Mouse (Mus musculus) right cerebral cortex, adult 18-20 months (tissue): ENCODE data around the gene Nipal1.
A peak's percentile ranks its signal among the peaks of the same experiment; 100 is the strongest.

ENCODE experiments used
- DNase-seq: peaks from one replicate; pipeline ENCODE4 v3.0.0; 2022; ENCODE audit warnings: mixed read lengths

Gene Nipal1

DNA sequence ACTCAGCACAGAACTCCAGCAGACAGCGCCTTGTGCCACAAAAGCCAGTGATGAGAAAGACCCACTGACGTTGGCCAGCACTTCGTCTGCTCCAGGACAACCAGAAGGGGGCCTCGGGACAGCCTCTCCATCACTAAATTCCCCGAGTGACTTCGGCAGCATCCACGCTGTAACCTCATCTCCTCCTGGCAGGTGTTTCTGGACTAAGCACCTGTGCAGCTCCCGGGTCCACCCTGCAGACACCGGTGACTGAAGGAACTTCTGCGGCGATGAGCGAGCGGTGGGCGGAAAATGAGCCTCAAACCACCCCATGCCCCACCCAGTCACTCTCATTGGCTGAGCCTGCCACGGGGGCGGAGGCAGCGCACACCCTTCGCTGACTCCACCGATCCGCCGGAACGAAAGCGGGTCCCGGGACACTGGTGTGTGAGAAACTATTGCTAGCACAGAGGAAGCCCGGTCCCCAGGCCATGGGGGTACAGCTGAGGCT, at the start of gene Nipal1:
Gene Nipal1, plus strand, starts transcription at position 378 of the 490 bp plus-strand sequence.
- peak; percentile 24 for DNase-seq

DNA sequence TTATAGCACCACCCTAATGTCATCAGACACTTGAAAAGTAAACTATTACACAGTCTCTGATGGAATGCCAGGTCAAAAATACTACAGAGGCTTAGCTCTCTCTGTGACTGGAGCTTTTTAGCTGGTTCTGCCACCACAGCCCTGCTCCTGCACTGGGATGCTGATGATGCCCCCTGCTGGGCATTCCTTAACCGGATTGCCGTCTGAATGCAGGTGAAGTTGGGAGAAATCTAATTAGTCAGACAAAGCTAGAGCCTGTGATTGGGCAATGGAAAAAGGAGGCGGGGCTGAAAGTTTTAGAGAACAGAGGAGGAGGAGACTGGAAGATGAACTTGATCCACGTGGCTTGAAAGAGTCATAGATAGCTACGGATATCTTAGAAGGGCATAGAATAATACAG, 46.6 kb upstream of the Nipal1 start:
- DNase-seq, result peak; percentile 15

DNA sequence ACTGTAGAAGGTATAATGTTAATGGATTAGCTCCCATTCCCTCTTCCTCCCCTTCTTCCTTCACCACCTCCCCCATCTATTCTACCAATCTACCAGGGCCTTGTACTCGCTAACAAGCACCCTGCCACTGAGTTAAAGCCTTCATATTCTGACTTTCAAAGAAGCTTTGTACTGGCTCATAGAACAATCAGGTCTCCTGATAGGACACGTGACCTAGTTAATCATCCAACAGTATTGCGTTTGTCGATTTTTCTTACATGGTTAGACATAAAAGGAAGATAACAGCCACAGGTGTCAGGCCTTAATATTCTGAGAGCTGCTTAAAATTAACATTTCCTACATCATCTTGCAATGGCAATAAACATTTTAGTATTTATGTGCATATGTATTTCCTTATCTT, 44.5 kb upstream of the Nipal1 start:
- no peak for DNase-seq

DNA sequence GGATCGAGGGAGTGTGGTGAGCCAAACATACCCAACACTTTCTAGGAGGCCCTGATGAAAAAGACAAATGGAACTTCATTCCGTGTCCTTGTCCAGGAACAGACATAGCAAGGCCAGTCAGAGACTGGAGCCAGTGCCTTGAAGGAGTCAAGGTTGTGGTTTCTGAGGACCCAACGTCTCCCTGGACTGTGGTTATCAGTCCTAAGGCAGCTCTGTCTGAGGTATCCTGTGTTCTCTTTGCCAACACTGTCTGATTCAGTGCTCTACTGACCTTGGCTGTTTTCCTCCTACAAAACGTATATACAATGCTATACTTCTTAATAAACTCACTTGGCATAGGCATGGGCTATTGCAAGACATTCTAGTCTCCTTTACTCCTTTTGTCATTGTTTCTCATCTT, 30.2 kb upstream of the Nipal1 start:
- no peak for DNase-seq

DNA sequence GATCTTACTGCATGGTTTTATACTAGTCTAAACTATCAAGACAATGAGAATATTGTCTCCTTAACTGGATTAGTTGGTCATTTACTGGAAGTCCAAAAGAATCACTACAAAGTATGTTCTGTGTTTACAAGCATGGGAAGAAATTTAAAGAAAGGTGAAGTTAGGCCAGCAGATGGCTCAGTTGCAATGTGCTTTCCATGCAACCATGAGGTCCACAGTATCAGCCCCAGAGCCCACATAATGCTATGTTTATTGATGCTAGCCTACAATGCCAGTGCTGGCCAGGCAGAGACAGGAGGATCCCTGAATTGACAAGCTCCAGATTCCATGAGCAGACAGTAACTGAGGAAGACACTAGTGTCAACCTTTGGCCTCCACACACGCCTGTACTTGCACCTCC, 26.6 kb upstream of the Nipal1 start:
- DNase-seq, result no peak

DNA sequence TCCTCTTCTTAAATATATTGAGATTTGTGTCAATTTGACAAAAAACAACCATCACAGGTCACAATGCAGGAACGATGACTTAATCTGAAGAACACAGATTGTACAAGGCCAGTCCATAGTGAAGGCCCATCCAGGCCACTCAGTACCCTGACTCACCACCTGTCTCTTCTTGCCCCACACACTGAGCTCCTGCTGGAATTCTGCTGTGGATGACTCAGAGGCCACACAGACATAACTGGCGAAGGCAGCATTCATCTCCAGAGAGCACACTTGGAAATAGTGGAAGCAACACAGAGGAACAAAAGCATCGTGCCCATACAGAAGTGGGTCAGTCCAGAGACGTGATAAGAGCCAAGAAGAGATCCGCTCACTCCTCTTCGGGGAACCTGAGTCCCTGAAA, 17.6 kb upstream of the Nipal1 start:
- DNase-seq, result peak; percentile 0

DNA sequence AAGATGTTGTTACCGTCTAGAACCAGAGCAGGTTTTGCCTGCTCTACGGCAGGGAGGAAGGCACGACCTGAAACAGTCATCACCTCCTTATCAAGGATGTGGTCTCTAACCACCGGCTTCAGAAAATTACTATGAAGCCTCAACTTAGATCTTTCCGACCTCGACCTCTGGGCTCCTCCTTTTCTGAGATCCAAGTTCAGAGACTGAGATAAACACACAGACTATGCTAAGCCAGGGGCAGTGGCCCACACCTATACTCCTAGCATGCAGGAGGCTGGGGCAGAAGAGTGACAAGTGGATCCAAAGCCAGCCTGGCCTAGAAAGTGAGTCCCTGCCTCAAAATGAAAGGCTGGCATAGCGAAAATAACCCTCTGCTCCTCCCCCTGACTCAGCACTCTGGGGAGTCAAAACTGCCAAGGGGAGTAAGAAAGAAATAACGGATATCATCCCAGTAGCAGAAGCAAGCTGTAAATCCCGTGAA, 12.8 kb upstream of the Nipal1 start:
- DNase-seq, result no peak

DNA sequence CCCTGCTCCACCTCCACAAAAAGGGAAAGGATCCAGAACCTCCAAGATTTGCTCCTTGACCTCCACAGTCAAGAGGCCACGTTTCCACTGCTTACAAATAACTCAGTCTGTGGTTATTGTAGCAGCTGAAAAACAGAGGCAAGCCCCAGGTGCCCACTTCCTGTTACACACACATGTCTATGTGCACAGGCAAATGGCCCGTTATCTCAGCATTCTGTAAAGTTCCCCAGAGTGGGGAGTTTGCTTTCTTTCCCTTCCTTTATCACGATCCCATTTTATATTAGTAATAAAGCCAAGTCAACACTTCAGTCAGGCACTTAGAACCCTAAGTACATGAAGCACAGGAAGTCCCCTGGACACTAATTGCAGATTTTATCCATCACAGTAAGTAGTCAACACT, 11.5 kb upstream of the Nipal1 start:
- DNase-seq, result no peak

DNA sequence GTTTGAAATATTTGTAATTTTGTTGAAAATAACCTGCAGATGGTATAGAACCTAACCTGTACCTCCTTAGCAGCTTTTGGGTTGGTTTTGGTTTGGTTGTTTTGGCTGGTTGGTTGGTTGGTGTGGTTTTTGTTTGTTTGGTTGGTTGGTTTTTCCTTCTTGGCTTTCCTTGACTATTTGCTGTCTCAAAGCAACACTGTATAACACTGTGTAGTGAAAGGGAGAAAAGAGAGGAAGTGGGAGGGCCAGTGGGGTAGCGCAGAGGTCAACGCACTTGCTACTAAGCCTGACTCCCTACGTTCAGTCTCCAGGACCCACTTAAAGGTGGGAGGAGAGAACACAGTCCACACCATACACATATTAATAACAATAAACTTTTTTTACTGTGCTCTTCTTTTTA, 11.0 kb upstream of the Nipal1 start:
- no peak for DNase-seq

DNA sequence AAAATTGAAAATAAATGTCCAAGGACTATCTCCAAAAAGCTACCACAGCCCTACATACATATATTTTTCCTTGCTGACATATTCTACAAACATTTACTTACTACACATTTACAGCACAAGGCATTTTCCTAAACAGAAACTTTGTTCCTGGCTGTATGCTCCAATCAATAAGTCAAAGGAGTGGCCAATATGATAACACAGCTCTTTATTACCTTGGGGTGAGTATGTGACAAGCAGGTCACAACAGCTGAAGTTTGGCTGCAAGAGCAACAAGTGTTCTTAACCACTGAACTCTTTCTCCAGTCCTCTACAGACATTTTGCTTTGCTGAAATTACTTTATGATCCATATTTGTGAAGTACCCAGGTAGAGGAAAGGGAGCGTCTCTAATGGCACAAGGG, 7.5 kb upstream of the Nipal1 start:
- no peak for DNase-seq

DNA sequence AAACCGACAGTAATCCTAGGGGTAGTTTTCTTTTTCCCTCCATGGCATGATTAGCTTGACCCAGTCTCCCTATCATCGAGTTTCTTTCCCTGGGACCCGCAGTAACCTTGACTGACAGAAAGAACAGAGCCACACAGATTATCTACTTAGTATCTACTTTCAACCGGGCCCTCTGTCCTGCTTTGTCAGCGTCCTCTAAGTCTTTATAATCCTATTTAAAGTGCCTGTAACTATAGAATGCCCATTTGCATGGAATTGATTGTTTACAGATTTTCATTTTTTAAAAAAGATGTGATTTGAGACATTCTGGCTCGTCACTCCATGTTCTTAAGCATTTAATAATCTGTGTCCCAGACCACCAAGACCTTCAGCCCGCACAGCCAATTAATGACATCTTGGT, 3.9 kb upstream of the Nipal1 start:
- DNase-seq, result no peak

DNA sequence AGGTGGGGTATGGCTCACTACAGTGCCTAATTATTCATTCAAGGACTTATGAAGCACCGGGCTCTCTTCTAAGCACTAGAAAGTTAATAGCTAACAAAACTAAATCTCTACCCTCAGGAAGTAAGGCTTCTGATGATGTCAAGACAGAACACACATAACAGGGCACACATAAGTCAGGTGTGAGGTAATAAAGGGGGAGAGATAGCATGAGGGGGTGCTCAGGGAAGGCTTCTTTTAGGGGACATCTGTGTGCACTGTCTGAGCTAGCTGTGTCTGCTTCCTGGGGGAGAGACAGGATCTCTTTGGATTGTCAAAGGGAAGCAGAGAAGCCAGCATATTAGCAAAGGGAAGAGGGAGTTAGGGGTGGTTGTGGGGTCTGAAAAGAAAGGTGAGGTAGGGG, 3.4 kb upstream of the Nipal1 start, which contains the start of gene Cnga1:
Gene Cnga1, minus strand, starts transcription at position 101 of the 400 bp plus-strand sequence.
- no peak for DNase-seq

DNA sequence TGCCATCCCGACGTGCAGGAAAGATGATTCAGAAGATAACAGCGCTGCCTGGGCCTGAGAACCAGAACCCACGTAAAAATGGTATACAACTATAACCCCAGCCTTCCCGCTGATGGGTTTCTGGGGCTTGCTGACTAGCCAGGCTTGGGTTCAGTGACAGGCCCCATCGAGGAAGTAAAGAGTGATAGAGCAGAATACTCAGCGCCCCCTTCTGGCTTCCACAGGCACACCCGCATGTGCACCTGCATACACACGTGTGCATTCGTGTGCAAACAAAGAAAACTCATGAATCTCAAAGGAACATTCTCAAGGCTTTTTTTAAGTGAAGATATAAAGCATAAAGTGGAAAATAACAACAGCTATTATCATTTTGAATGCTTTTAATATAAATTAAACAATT, 1.5 kb upstream of the Nipal1 start:
- no peak for DNase-seq

DNA sequence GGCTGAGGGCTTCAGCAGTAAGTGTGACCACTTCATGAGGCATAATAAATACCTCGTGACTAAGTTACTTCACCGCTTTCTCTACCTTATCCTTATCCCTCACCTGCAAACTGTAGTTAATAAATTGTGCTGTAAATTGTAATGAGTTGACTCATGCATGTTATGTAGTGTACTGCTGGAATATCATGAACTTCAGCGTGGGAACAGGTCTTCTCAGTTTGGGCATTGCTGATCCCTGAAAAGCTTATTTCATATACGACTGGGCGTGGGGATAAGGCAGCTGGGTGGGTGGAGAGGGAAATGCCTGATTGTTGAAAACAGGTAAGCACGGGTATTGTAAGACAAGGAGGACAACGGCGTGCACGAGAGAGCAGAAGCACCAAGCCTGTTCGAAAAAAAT, 599 bp upstream of the Nipal1 start:
- DNase-seq, result no peak

DNA sequence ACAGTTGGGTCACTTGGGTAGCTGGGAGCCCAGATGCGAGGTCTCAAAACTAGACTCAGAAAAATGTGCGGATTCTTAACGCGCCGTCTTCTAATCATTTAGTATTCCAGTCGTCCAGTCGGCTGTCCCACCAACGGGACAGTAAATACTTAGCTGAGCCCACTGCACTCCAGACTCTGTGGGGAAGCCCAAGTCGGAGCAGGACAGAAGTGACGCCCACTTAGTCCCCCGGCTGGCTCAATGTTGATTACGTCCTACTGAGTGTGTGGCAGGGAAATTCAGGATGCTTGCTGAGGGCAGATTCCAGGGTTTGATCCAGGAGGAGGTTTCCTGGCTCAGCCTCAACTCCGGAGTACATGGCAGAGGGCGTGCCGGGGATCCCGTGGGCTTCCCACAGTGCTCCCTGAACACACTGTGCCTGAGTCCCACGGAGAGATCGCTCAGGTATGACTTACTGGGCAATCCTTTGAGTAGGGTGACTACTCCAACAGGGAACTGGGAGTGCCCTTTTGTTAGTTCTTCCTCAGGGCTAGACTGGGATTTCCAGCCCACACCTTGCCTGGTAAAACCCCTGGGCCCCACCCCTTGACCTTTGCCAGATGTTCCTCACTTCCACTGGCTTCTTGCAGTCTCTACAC, 482 bp downstream of the Nipal1 start:
- DNase-seq, result no peak

DNA sequence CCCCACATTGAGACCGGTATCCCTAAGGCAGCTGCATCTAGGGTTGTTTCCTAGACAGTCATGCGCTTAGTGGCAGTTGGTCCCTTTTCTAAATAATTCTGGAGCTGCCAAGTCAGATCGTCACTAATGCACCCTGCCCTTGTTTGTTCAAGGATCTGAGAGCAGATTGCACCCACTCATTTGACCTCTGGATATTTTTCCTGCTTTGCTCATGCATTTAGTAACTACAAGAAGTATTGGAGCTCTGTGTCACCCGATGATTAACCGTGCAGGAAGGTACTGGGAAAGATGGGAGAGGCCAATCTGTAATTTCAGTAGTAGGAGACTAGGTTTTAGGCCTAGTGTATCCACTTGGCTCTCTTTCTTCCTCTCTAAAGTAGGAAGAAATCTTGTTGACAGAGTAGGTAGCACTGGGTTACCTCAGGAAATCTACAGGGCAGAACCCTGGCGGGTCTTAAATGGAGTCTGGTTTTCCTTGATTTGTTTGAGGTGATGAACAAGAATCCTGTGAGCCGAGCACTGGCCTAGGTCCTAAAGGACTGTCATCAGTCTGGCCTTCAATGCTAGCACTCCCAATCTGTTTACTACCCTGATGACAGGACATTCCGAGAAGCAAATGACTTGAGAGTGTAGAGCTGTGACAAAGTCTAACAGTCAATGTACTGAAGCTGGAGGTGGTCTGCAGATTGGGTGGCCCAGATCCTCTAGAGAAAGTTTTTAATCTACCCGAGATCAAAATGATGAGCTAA, 1.6 kb downstream of the Nipal1 start:
- DNase-seq, result no peak

DNA sequence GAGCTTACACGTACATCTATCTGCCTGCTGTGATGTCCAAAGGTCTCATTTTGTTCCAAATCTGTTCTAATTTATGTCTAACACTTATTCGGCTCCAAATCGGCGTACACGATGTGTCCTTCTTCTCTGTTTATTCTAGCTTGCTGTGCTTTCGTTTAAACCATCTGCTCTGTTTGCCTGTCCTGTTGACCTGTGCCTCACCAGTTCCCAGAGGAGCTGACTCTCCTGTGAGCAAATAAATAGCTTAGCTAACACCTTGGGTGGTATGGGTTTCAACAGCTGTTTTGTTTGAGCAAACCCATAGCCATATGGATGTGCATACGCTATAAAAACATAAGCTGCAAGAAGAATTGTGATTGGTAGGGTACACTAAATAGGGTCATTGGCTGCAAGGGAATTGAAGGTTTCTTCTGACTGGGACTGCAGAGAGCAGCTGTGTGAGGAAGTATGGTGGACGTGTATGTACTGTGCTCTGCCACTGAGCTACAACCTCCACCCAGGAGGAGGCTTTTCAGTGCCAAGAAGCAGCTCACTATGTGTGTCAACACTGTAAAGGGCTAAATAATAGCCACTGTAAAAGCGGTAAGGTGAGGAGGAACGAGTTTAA, 5.6 kb downstream of the Nipal1 start:
- DNase-seq, result no peak

DNA sequence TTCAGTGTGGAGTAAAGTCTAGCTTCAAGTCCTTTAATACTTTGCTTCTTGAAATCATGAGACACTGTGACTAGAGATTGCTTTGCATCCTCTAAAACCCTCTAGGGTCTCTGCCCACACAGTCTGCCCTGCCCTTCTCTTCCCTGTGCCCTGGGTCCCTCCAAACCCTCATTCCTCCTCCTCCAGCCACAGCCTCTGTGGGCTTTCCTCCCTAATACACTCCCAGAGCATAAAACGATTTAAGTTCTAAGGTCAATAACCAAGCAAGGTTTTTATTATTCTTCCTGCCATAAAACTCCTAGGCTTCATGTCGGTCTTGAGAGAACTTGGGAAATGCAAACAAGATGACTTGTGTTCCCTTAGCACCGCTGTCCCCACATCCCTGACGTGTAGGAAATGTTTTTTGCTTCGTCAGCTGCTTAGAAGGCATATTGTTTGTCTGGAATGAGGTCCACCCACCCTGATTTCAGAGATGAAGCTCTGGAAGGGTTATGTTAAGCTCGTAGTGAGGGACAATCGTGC, 8.7 kb downstream of the Nipal1 start:
- DNase-seq, result no peak

DNA sequence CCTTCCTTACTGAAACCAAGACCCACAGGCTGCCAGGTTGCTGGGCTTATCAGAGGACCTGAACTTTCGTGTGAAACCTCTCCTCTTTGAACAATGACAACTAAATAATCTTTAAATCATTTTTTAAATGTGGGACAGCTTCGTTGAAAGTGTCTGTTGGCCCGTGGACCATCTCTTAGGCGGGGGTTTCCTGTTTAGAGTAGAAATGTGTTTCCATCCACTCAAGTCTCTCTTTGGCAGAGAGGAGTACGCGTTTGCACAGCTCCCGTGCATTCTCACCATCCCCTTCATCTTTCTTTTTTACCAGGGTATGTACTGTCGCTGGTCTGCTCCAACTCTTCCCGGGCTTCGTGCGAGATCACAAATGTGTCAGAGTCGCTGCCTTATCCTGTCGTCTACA, 10.8 kb downstream of the Nipal1 start:
- no peak for DNase-seq

DNA sequence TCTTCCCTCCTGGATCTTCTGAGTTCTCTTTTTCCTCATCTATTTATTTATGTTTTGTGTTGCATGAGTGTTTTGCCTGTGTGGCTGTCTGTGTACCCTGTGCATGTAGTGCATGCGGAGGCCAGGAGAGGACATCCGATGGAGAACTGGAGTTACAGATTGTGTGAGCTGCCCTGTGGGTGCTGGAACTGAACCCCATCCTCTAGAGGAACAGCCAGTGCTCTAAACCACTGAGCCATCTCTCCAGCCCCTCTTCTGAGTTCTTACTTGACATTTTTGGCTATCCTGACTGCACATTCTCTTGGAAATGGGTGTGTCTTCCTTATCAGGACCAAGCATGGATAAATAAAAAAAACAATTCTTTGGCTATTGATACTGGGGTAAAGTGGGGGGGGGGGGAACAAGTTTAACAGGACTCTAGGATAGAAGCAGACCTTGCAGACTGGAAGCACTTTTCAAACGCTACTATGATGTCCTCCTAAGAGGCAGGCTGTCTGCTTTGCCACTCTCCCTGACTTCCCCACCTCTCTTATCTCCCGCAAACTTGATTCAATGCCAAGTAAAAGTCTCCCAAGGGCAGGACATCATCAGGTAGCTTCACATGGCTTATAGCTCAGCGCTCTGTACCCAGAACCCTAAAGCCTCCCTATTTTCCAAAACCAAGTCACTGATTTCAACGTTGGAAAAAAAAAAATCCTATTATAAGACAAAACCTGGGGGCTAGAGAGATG, 13.6 kb downstream of the Nipal1 start:
- no peak for DNase-seq

DNA sequence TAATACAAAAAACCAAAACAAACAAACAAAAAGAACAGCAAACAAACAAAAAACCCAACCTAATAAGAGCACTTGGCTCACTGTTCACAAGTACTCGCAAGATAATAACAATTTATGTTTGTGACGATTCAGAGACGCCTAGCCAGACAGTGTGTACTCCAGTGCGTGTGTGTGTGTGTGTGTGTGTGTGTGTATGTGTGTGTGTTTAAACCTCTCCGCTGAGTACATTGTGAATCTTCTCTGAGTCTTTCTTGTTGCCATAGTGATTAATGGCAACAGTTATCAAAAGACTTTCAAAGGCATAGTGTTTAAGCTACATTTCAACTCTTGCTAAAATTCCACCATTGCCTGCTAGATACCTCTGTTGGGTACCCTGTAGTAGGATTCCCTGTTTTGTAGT, 16.5 kb downstream of the Nipal1 start:
- DNase-seq, result no peak

DNA sequence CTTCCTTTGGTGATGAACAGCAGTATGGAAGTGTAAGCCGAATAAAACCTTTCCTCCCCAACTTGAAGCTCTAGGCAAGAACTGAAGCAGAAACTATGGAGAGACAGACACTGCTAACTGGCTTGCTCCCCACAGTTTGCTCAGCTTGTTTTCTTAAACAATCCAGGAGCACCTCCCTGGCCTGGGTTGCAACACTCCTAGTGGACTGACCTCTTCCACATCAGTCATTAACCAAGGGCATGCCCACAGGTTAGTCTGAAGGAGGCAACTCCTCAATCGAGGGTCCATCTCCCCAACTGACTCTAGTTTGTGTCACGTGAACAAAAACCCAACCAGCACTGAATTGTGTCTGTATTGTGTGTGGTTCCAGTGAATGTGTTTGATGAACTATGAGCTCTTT, 17.3 kb downstream of the Nipal1 start:
- no peak for DNase-seq

DNA sequence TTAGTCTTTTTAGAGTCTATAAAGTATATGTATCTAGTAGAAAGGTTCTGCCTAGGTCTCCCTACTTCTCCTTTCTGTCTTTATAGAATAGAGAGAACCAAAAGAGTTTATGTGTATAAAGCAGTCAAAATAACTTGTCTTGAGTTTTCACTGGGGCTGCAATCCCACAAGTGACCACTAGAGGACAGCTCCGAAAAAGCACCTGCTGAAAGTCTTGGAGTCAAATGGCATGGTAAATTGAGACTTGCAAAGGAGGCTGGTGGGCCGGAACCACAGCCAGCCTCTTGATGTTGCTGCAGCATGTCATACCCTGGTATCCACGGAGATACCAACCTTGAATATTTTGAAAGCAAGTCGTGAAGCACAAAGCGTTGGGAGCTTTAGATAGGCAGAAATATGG, 17.7 kb downstream of the Nipal1 start:
- peak; percentile 21 for DNase-seq
